Mouse (Mus musculus) embryonic stem cell, embryonic (primary cell): Measurements from ENCODE around the gene Olfr823.
"Not testable (repeated sequence)": the region's sequence is repeated elsewhere in the genome, so short reads cannot be mapped to it uniquely, and the experiment has no call there.

Experiments used
- CTCF ChIA-PET, 4 experiments: fragments of 300-600 bp in 2 of 4; fragments of 350-600 bp in 2 of 4; sonication (Branson Sonifier 250); formaldehyde crosslinking; loops; one replicate each; lab custom pipeline; 2022; ENCODE audit warnings: inconsistent platforms in 2 of 4; lab: Charles Lee
- POLR2A ChIA-PET, 4 experiments: fragments of 300-600 bp in 2 of 4; fragments of 350-600 bp in 2 of 4; sonication (Branson Sonifier 250); formaldehyde crosslinking; loops; one replicate each; lab custom pipeline; 2022; ENCODE audit warnings: antibody characterized with exemption in 4 of 4, inconsistent platforms in 1 of 4; lab: Charles Lee

Olfr823 gene

DNA sequence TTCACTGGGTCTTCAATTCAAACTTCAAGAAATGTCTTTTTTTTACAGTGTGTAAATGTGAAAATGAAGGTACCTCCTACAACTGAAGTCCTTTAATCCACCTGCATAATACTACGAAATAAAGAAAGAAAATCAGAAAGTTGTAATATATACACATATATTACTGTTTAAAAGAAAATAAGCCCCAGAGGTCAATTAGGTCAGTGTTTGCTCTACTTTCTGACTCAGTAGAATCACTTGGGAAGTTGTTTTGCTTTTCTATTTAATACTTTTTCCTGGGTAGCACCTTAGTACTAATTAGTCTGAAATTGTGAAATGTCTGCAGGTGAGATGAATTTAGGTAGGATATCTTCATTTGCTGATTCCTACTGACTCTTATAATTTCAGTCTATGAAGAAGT is at the start of gene Olfr823:
Olfr823 (minus strand) TSS at position 101 of the 400 bp plus-strand sequence.
- CTCF ChIA-PET, POLR2A ChIA-PET: not testable (repeated sequence)

DNA sequence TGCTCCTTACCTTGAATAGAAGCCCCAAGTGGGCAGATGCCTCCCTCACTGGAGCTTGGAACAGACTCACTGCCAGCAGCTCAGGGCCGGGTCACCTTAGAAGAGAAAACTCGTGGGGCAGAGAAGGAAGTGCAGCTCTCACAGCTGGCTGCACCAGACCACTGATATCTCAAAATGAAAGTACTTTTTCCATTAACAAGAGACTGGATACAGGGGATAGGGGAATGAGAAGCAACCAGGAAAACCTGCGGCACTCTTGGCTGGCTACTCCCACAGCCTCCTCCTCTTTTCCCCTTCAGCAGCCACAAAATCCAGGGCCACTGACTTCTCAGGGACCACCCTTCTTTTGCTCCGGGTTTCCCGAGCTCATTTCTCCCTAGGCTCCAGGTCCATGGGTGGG is 28.9 kb upstream of the Olfr823 start:
- ChIA-PET POLR2A (no interaction called here), CTCF (no interaction called here)

DNA sequence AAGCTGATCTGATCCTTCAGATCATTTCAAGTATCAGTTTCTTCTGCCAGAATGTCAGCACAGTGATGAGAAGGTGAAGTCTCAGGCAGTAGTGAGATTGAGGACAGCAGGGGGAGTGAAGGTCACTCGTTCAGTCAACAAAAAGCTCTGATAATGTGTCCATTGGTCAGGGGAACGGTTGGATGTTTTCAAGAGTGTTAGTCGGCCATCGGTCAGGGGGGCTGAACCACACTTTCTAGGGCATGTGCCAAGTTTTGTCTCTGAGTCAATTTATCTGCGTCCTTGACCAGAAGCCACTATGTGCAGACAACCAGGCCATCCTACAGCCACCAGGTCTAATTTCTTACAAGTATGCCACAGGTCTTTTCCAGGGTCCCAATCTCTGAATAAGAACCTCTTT is 27.3 kb upstream of the Olfr823 start:
- POLR2A ChIA-PET, CTCF ChIA-PET: not testable (repeated sequence)

DNA sequence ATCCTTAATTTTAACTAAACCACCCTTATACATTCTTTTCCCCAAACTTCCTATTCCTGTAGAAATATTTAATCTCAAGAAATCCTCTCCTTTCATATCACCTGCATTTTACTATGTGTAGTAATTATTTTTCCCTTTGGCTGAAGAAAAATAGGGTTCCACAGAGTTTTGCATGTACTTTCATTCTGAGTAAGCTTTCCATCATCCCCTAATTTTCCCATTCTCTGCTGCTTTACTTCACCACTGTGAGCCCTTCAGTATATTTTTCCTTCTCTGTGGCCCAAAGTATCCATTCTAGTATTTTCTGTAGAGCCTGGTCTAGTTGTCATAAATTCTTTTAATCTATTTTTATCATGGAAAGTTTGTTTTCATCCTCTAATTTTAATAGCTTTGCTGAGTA is 19.6 kb upstream of the Olfr823 start:
- POLR2A ChIA-PET, result interaction anchor here in 1 of 4 experiments (0.6 kb wide), 1 partner anchor 22 kb away, joined by 4 read pairs; no protein-coding TSS in a partner anchor

DNA sequence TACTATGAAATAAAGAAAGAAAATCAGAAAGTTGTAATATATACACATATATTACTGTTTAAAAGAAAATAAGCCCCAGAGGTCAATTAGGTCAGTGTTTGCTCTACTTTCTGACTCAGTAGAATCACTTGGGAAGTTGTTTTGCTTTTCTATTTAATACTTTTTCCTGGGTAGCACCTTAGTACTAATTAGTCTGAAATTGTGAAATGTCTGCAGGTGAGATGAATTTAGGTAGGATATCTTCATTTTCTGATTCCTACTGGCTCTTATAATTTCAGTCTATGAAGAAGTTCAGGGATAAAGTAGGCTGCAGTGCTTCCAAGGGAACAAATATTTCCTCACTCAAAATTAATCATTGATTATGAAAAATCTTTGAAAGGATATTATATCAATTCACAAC is 14.7 kb upstream of the Olfr823 start, which contains the start of gene Olfr824:
Olfr824 (minus strand) TSS at position 101 of the 400 bp plus-strand sequence.
- POLR2A ChIA-PET, CTCF ChIA-PET: not testable (repeated sequence)

More for the DNA sequence above, 19.6 kb upstream of the Olfr823 start:
- CTCF ChIA-PET, result no interaction called here

DNA sequence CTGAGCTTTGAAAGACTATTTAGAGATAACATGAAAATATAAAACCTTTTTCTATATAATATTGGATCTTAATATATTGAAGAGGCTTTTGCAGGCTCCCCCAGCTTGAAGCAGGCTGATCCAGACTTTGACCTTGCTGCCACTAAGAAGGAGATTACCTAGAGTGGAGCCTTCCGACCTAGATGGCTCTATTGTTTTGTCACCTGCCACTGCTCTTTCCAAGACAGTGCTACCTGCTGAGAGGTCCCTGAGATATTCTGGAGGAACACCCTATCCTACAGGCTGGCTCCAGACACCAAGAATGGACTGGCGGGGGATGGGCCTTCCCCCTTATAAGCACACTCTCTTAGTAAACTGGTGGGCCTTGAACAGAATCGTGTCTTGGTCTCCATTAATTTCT is 862 bp upstream of the Olfr823 start:
- CTCF ChIA-PET, POLR2A ChIA-PET: not testable (repeated sequence)

DNA sequence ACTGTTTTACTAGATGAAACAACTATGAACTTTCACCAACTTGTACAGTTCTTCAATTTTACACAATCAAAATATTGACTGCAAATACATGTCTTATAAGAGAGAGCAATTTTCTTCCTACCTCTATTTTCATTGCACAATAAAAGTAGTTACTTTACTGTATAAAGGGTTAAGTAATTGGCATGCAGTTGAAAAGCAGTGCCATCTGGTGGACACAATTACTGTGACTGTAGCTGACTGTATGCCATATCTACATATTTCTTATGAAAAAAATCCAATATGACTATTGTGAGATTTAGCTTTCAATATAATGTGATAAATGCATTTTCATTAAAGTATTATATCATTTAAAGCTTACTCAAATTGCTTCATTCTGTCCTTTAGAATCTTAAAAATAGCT is 19.1 kb downstream of the Olfr823 start:
- ChIA-PET CTCF (no interaction called here), POLR2A (no interaction called here)

DNA sequence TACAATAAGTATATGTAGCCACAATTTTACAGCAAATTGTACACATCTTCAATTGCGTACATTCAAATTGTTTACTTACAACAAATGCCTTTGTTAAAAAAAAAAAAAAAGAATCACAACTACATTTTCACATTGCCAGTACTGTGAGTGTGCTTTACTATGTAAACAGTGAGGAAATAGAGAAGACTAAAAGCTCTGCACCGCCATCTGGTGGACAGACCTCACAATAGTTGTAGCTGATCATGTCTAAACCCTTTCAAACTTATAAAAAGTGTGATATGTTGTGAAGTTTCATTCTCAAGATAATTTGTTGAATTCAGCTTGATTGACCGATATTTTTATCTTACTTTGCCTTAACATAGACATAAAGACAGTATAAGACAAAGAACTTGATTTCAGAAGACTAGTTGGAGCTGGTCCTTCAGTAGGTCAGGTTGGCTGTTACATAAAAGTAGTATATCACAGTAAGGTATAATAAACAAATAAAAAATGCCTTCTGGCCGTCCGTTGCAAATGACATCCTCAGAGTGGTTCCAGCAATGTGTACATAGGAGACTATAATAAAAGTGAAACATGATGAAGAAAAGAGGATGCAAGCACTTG is 22.2 kb downstream of the Olfr823 start:
- CTCF ChIA-PET, result interaction anchor here in 3 of 4 experiments (0.7 to 1.4 kb wide), 4 partner anchors 48 to 1190 kb away, joined by 3 to 5 read pairs (median 4); no protein-coding TSS in a partner anchor
- POLR2A ChIA-PET, result no interaction called here

DNA sequence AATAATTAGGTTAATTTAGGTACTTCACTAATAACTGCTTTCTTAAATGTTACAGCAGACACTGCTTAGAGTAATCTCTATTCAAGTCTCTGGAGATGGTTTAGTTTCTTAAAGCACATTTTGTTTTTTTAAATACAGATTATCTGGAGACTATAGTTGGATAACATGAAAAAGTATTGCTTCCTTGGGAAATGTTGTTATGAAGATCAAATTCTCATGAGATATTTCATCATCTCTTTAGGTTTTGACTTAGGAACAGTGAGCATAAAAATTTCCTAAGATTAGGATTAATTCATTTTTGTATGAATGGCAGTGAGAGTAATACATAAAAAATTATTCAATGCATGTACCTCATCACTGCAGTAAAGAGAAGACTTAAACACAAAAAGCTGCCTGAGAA is 44.3 kb downstream of the Olfr823 start, which contains the start of gene Olfr822:
Olfr822 (plus strand) TSS at position 301 of the 400 bp plus-strand sequence.
- ChIA-PET CTCF (no interaction called here), POLR2A (no interaction called here)
